Mouse (Mus musculus): ENCODE measurements at regions not wholly inside any gene's neighbourhood (a gene's known extent, or its start where the extent isn't known, plus 50 kb on each side); places are given as distances from the start of the nearest gene placed in this dataset.

GRCm38 (mm10) chr9:101495768-101496167 is 244.2 kb upstream of the Ppp2r3a start:
- Histone ChIP-seq H3K9me3 (ENCODE audit: control insufficient read depth, low read length) (no peaks in the 10 kb centered on the region), H3K4me3 (ENCODE audit: low read length) (no peak overlapping the region), H3K4me1 (ENCODE audit: control insufficient read depth, insufficient read depth, low read length) (no peaks in the 10 kb centered on the region), H3K27ac (ENCODE audit: low read length) (no peak overlapping the region), H3K4me2 (ENCODE audit: low read depth, low read length) (no peak overlapping the region), H3K27me3 (replicated peaks; ENCODE audit: control insufficient read depth, insufficient read depth, low read length) (no peaks in the 10 kb centered on the region), H3K9ac (ENCODE audit: low read depth, low read length) (no peak overlapping the region), H3K36me3 (ENCODE audit: control insufficient read depth, insufficient read depth, low read length) (no peaks in the 10 kb centered on the region)
- WGBS = 70% methylated on average over 6 of the region's 6 CpGs
- ATAC-seq = no peak

- H3K9me3 ChIP-seq (ENCODE audit: control insufficient read depth, low read length) = no peaks in the 10 kb centered on the region
- H3K27me3 ChIP-seq (replicated peaks; ENCODE audit: control insufficient read depth, insufficient read depth, low read length) = no peaks in the 10 kb centered on the region
- no peak overlapping the region for H3K9ac ChIP-seq (ENCODE audit: low read depth, low read length)
- H3K4me1 ChIP-seq (ENCODE audit: control insufficient read depth, insufficient read depth, low read length) = no peaks in the 10 kb centered on the region
- no peak overlapping the region for H3K27ac ChIP-seq (ENCODE audit: low read length)
- no peak overlapping the region for H3K4me2 ChIP-seq (ENCODE audit: low read depth, low read length)
- ATAC-seq = no peak
- no peak overlapping the region for H3K4me3 ChIP-seq (ENCODE audit: low read length)
- no peaks in the 10 kb centered on the region for H3K36me3 ChIP-seq (ENCODE audit: control insufficient read depth, insufficient read depth, low read length)
- WGBS = 73% methylated on average over 6 of the region's 6 CpGs
Observed at GRCm38 (mm10) chr9:101489013-101489412, 237.4 kb upstream of the Ppp2r3a start.

GRCm38 (mm10) chr9:101476223-101476622 is 224.6 kb upstream of the Ppp2r3a start:
- Histone ChIP-seq H3K4me1 (ENCODE audit: control insufficient read depth, insufficient read depth, low read length) (no peaks in the 10 kb centered on the region), H3K27ac (ENCODE audit: low read length) (no peak overlapping the region), H3K4me3 (ENCODE audit: low read length) (no peak overlapping the region), H3K9me3 (ENCODE audit: control insufficient read depth, low read length) (no peaks in the 10 kb centered on the region), H3K36me3 (ENCODE audit: control insufficient read depth, insufficient read depth, low read length) (no peaks in the 10 kb centered on the region), H3K27me3 (replicated peaks; ENCODE audit: control insufficient read depth, insufficient read depth, low read length) (no peaks in the 10 kb centered on the region), H3K9ac (ENCODE audit: low read depth, low read length) (no peak overlapping the region), H3K4me2 (ENCODE audit: low read depth, low read length) (no peak overlapping the region)
- ATAC-seq = no peak
- WGBS = 66% methylated on average over 3 of the region's 3 CpGs

GRCm38 (mm10) chr9:101473074-101473461 is 221.5 kb upstream of the Ppp2r3a start:
- Histone ChIP-seq H3K27me3 (replicated peaks; ENCODE audit: control insufficient read depth, insufficient read depth, low read length) (no peaks in the 10 kb centered on the region), H3K27ac (ENCODE audit: low read length) (no peak overlapping the region), H3K4me3 (ENCODE audit: low read length) (no peak overlapping the region), H3K9me3 (ENCODE audit: control insufficient read depth, low read length) (no peaks in the 10 kb centered on the region), H3K36me3 (ENCODE audit: control insufficient read depth, insufficient read depth, low read length) (no peaks in the 10 kb centered on the region), H3K4me2 (ENCODE audit: low read depth, low read length) (no peak overlapping the region), H3K4me1 (ENCODE audit: control insufficient read depth, insufficient read depth, low read length) (no peaks in the 10 kb centered on the region), H3K9ac (ENCODE audit: low read depth, low read length) (no peak overlapping the region)
- 81% methylated on average over 4 of the region's 4 CpGs for WGBS
- ATAC-seq = no peak

- no peaks in the 10 kb centered on the region for H3K36me3 ChIP-seq (ENCODE audit: control insufficient read depth, insufficient read depth, low read length)
- no peak for ATAC-seq
- no peaks in the 10 kb centered on the region for H3K27me3 ChIP-seq (replicated peaks; ENCODE audit: control insufficient read depth, insufficient read depth, low read length)
- no peak overlapping the region for H3K4me3 ChIP-seq (ENCODE audit: low read length)
- H3K4me1 ChIP-seq (ENCODE audit: control insufficient read depth, insufficient read depth, low read length) = no peaks in the 10 kb centered on the region
- no peaks in the 10 kb centered on the region for H3K9me3 ChIP-seq (ENCODE audit: control insufficient read depth, low read length)
- WGBS = 46% methylated on average over 8 of the region's 8 CpGs
- no peak overlapping the region for H3K4me2 ChIP-seq (ENCODE audit: low read depth, low read length)
- no peak overlapping the region for H3K9ac ChIP-seq (ENCODE audit: low read depth, low read length)
- no peak overlapping the region for H3K27ac ChIP-seq (ENCODE audit: low read length)
Observed at GRCm38 (mm10) chr9:101472101-101473073, 220.8 kb upstream of the Ppp2r3a start.

- ATAC-seq = no peak
- no peaks in the 10 kb centered on the region for H3K36me3 ChIP-seq (ENCODE audit: control insufficient read depth, insufficient read depth, low read length)
- no peak overlapping the region for H3K27ac ChIP-seq (ENCODE audit: low read length)
- 59% methylated on average over 3 of the region's 3 CpGs for WGBS
- H3K9me3 ChIP-seq (ENCODE audit: control insufficient read depth, low read length) = no peaks in the 10 kb centered on the region
- H3K27me3 ChIP-seq (replicated peaks; ENCODE audit: control insufficient read depth, insufficient read depth, low read length) = no peaks in the 10 kb centered on the region
- no peak overlapping the region for H3K9ac ChIP-seq (ENCODE audit: low read depth, low read length)
- H3K4me2 ChIP-seq (ENCODE audit: low read depth, low read length) = no peak overlapping the region
- H3K4me3 ChIP-seq (ENCODE audit: low read length) = no peak overlapping the region
- no peaks in the 10 kb centered on the region for H3K4me1 ChIP-seq (ENCODE audit: control insufficient read depth, insufficient read depth, low read length)
Observed at GRCm38 (mm10) chr9:101471665-101472064, 220.1 kb upstream of the Ppp2r3a start.

- 82% methylated on average over 3 of the region's 3 CpGs for WGBS
- Histone ChIP-seq H3K9me3 (ENCODE audit: control insufficient read depth, low read length) (no peaks in the 10 kb centered on the region), H3K27me3 (replicated peaks; ENCODE audit: control insufficient read depth, insufficient read depth, low read length) (no peaks in the 10 kb centered on the region), H3K4me3 (ENCODE audit: low read length) (no peak overlapping the region), H3K36me3 (ENCODE audit: control insufficient read depth, insufficient read depth, low read length) (no peaks in the 10 kb centered on the region), H3K9ac (ENCODE audit: low read depth, low read length) (no peak overlapping the region), H3K27ac (ENCODE audit: low read length) (no peak overlapping the region), H3K4me2 (ENCODE audit: low read depth, low read length) (no peak overlapping the region), H3K4me1 (ENCODE audit: control insufficient read depth, insufficient read depth, low read length) (no peaks in the 10 kb centered on the region)
- no peak for ATAC-seq
Observed at GRCm38 (mm10) chr9:101469756-101470155, 218.2 kb upstream of the Ppp2r3a start.

- no peaks in the 10 kb centered on the region for H3K4me1 ChIP-seq (ENCODE audit: control insufficient read depth, insufficient read depth, low read length)
- 66% methylated on average over 18 of the region's 18 CpGs for WGBS
Observed at GRCm38 (mm10) chr9:101464727-101465427, 213.3 kb upstream of the Ppp2r3a start.

GRCm38 (mm10) chr9:101458947-101459627 is 207.5 kb upstream of the Ppp2r3a start:
- no peaks in the 10 kb centered on the region for H3K9me3 ChIP-seq (ENCODE audit: control insufficient read depth, low read length)
- H3K4me3 ChIP-seq (ENCODE audit: low read length) = no peak overlapping the region
- WGBS = 65% methylated on average over 11 of the region's 11 CpGs
- no peaks in the 10 kb centered on the region for H3K27me3 ChIP-seq (replicated peaks; ENCODE audit: control insufficient read depth, insufficient read depth, low read length)
- H3K4me2 ChIP-seq (ENCODE audit: low read depth, low read length) = no peak overlapping the region
- ATAC-seq = no peak
- H3K4me1 ChIP-seq (ENCODE audit: control insufficient read depth, insufficient read depth, low read length) = no peaks in the 10 kb centered on the region
- H3K9ac ChIP-seq (ENCODE audit: low read depth, low read length) = no peak overlapping the region
- no peak overlapping the region for H3K27ac ChIP-seq (ENCODE audit: low read length)
- H3K36me3 ChIP-seq (ENCODE audit: control insufficient read depth, insufficient read depth, low read length) = no peaks in the 10 kb centered on the region

More at GRCm38 (mm10) chr9:101464727-101465427, 213.3 kb upstream of the Ppp2r3a start:
- Histone ChIP-seq H3K9me3 (ENCODE audit: control insufficient read depth, low read length) (no peaks in the 10 kb centered on the region), H3K4me2 (ENCODE audit: low read depth, low read length) (no peak overlapping the region), H3K27me3 (replicated peaks; ENCODE audit: control insufficient read depth, insufficient read depth, low read length) (no peaks in the 10 kb centered on the region), H3K27ac (ENCODE audit: low read length) (no peak overlapping the region), H3K36me3 (ENCODE audit: control insufficient read depth, insufficient read depth, low read length) (no peaks in the 10 kb centered on the region), H3K9ac (ENCODE audit: low read depth, low read length) (no peak overlapping the region), H3K4me3 (ENCODE audit: low read length) (no peak overlapping the region)
- ATAC-seq = no peak

Data from intestine, embryonic 16.5 days (tissue).